Mouse (Mus musculus) retina, adult 2 months (tissue): ENCODE results near the gene Foxj2.
A peak's percentile ranks its signal among the peaks of the same experiment; 100 is the strongest.

Experiments
- DNase-seq: peaks from one replicate; pipeline ENCODE4 v3.0.0-alpha.2; 2012; ENCODE audit warnings: low read depth, low spot score

The Foxj2 gene

DNA sequence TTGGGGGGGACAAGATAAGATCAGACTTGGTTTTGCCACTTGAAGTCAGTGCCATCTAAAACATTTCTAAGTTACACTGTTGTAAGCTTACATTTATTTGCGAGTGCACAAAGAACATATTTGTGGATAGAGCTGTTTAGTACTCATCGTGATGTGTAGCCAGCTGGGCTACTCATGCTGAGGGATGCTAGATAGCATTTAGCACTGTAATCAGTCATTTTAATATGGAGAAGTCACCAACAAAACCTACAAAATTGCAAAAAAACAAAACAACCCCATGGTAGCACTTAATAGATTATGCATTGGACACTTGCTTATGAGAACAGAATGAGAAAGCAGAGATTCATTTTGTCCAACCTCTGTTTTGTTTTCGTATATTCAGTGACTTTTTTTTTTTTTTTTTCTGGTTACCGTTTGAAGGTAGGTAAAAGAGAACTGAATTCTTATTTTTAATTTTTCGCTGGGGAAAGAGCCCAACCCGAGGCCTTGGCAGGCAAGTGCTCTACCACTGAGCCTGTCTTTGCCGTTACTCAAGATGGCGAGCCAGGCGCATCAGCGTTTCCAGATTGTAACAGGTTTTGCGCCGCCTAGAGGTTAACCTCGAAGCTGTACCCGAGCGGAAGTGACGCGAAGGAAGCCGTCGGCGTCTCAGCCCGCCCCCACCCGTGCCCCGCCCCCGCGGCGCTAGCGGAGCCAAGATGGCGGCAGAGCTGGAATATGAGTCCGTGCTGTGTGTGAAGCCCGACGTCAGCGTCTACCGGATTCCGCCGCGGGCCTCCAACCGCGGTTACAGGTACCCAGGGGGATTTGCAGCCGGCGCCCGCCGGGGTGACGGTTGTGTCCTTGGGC, 54.4 kb downstream of the Foxj2 start, which contains the start of gene Necap1:
Necap1 (plus strand) TSS at position 604 of the 849 bp plus-strand sequence.
- peak; percentile 94 for DNase-seq

DNA sequence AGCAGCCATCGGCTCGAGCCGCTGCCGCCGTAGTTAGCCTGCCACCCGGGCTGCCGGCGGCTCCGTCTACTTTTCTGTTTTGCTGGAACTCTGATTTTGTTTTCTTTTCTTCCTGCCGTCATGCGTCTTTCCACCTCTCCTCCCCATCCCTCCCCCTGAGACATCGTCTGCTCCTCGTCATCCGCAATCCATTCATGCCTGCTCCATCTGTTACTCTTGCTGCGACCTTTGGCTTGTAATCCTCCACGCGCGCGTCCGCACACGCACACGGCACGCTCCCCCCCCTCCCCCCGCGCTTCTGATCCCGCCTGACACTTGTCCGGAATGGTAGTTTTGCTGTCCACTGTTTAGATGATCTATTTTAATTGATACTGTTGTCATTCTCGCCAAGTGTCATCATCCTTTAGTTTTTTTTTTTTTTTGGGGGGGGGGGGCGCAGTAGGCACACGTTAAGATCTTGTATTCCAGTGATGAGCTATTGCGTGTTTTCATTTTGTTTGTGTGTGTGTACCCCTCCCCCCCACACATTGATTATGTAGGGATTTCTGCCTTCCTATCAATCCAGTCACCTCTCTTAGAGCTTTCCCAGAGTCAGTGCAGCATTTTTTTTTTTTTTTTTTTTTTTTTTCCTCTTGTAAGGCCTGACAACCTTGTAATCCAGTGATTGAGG, 55.1 kb downstream of the Foxj2 start:
- DNase-seq, result peak; percentile 67

DNA sequence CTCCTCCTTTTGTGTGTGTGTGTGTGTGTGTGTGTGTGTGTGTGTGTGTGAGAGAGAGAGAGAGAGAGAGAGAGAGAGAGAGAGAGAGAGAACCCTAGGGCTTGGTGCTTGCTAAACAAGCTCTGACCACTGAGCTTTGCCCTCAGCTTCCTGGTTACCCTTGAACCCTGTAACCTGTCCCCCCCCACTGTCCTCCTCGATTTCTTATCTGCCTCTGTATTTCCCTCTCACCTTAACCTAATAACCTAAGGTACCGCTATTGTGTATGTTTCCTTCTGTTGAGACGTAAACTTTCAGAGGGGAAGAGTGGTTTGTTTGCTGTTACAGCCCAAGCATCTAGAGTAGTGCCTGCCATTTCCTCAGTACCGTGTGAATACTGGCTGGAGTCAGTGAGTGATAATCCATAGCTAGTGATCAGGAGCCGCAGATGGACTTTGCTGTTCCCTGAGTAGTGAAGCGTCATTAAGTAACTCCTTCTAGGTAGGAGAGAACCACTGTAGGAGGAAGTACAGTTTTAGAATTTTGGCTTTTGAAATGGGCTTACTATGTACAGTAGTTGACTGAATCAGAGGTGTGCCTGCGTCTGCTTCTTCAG, 59.5 kb downstream of the Foxj2 start:
- DNase-seq, result no peak

DNA sequence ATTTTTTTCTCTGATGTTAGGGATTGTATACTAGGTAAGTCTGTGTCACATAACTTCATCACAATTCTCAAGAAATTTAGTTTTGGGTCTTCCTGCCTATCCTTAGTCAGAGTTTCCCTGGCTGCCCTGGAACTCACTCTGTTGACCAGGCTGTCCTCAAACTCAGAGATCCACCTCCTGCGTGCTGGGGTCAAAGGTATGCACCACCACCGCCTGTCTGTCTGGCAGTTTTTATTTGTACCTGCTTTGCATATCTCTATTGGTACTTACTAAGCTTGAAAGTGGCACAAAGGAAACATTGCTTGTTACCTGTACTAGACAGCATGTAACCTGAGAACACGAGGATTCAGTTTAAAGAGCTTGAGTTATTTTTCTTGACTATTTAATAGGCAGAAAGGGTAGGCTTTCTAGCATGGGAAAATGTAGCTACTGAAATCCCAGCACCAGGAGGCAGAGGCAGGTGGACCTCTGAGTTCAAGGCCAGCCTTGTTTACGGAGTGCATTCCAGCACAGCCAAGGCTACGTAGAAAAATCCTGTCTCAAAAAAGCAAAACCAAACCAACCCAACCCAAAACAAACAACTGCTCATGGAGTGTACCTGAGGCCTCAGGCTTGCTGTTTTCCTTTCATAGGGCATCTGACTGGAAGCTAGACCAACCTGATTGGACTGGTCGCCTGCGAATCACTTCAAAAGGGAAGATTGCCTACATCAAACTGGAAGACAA, 60.2 kb downstream of the Foxj2 start:
- no peak for DNase-seq

DNA sequence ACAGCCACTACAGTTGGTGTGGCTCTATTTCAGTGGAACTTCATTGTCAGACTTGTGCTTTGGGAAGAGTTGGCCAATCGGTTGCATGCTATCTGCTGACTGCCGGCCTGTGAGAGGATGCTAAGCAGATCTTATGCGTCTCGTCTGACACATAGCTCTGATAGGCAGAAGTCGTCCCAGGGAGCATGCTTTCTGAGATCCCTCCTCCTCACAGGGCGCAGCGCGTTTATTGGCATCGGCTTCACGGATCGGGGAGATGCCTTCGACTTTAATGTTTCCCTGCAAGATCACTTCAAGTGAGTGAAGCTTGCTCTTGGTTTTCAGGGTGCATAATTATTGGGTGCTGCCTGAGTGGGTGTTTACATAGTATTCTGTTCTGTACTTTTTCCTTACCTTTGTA, 61.6 kb downstream of the Foxj2 start:
- DNase-seq, result no peak

DNA sequence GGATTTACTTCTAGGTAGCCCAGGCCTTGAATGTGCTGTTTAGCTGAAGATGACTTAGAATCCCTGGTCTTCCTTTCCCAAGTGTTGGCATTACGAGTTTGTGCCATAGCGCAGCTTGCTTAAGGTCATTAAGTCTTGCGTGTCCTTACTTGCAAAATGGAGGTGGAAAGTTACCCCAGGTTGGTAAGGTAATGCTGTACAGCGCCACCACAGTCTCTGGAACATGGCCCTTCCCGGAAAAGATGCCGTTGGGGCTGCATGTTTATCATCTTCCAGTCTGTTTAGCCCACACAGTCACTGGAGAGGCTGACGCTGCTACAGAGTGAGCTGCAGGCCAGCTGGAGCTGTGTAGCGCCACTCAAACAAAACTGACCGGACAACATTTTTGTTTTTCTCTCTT, 63.9 kb downstream of the Foxj2 start:
- no peak for DNase-seq

DNA sequence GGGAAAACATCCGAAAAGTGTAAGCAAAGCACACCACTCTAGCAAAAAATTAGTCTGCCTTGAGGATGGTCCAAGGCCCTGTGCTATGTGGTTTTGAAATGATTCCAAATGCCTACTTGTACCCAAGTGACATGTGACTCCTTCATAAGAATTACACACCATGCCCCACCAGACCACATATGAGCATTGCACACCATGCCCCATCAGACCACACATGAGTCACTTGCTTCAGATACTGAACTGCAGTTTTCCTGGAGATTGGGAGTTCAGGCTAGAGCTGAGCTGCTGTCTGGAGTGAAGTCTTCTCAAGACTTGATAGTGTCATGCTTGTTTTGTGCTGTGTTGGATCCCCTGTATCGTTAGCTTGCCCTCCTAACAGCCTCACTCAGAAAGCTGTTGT, 69.9 kb downstream of the Foxj2 start:
- no peak for DNase-seq

DNA sequence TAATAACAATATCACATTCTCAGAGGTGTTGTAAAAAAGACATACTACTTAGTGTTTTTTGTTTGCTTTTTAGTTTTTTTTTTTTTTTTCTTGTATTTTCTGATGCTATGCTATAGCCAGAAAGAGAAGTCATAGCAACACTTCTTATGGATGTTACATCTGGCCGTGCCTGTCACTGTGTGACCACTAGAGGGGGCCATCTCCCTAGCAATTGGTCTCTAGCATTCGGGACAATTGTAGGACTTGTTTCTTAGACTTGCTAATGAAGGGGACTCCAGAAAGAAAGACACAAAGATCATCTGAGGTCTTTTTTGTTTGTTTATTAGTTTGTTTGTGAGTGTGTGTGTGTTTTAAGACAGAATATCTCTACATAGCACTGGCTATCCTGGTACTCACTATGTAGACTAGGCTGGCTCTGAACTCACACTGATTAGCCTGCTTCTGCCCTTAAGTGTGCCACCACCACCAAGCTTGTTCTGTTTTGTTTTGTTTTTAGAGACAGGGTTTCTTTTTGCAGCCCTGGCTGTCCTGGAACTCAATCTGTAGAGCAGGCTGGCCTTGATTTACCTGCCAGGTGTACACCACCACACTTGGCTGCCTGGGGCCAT, 72.8 kb downstream of the Foxj2 start:
- peak; percentile 15 for DNase-seq
